Mouse (Mus musculus): Measurements from ENCODE around the gene Tns1. TPM values are rescaled to one million over a fixed set of nuclear protein-coding genes. Genes with fewer than 3 reads are reported as not detected.
"Not testable (repeated sequence)": the region's sequence is repeated elsewhere in the genome, so short reads cannot be mapped to it uniquely, and the experiment has no call there.

Tns1 gene
- polyA plus RNA-seq (2015; fragmentation: Nextera tagmentation; extraction: Ambion mirVana) = 137 and 147 TPM in 2 replicates

DNA sequence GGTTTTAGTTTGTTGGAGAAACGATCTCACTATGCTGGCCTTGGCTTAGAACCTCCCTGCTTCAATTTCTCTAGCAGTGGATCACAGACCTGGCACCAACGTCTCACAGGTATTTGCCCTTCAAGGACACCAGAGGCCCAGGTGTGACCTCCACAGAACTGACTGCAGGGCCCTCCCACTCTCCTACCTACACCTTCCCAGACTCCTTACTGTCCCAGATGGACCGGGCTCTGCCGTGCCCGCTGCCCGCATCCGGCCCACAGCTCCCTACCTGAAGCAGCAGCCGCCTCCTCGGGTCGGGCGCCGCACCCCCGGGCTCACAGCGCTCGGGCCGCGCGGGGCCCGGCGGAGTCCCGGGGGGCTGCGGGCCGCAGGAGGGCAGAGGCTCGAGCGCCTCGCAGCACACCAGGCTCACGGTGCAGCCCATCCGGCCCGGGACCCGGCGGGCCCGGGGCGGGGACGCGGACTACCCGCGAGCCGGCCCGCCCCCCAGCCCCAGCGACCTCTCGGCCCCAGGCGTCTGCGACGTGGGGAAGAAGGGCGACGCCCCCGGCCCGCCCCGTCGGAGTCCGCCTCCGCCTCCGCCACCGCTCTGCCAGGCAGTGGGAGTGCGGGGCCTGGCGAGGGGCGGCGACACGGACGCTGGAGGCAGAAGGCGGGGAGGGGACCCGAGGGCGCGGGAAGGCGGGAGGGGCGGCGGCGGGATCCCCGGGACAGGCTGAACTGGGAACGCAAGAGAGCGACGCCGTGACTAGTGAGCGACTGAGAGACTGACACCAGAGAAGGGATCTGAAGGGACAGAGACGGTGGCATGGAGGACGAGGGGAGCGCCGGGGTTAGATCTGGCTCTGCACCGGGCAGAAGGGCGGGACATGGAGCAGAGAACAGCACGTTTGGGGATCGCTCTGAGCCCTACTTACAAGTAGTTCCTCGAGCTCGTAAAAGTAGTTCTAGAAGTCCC lies at the start of gene Tns1:
TSS of gene Tns1 (minus strand) at position 429 of the 961 bp plus-strand sequence.
- Histone ChIP-seq H3K9ac (ENCODE audit: low read length) (peak within 1 kb of the TSS; percentile 77), H3K9me3 (ENCODE audit: control insufficient read depth, low read length) (no peaks in the 10 kb centered on the region), H3K36me3 (ENCODE audit: control insufficient read depth, insufficient read depth, low read length) (no peaks in the 10 kb centered on the region), H3K4me2 (ENCODE audit: low read depth, low read length) (peak within 1 kb of the TSS; percentile 84), H3K4me1 (replicated peaks; ENCODE audit: control insufficient read depth, insufficient read depth, low read length) (peaks cover 27% of the 10 kb centered on the region), H3K27ac (ENCODE audit: low read length) (peak within 1 kb of the TSS; percentile 21), H3K27me3 (ENCODE audit: control insufficient read depth, insufficient read depth, low read depth, low read length) (peaks cover 3% of the 10 kb centered on the region; the same call in 1 of the 2 replicates), H3K4me3 (ENCODE audit: low read length) (peak within 1 kb of the TSS; percentile 61)
- ATAC-seq (ENCODE audit: low read depth) = peak; percentile 86
- under 1% methylated on average over 68 of the region's 84 CpGs for WGBS

DNA sequence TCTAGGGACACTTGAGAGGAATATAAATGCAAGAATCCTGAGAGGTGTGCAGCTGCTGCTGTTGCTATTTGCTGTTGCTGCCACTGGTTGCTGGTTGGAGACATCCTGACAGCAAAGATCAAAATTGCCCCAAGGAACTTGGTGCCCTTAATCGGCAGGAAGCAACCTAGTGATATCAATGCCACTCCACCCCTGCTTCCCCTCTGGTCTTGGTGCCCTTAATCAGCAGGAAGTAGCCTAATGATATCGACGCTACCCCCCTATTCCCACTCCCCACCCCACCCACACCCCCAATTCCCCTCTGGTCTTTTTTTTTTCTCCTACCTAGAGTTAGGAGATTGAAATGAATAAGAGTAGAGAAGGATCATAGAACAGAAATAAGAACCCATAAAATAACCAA lies 48.5 kb upstream of the Tns1 start:
- H3K27me3 ChIP-seq (ENCODE audit: control insufficient read depth, insufficient read depth, low read depth, low read length) = no peaks in the 10 kb centered on the region
- no peak overlapping the region for H3K4me3 ChIP-seq (ENCODE audit: low read length)
- H3K36me3 ChIP-seq (ENCODE audit: control insufficient read depth, insufficient read depth, low read length) = no peaks in the 10 kb centered on the region
- WGBS = 73% methylated on average over 3 of the region's 3 CpGs
- no peak for ATAC-seq (ENCODE audit: low read depth)
- no peaks in the 10 kb centered on the region for H3K9me3 ChIP-seq (ENCODE audit: control insufficient read depth, low read length)
- H3K4me2 ChIP-seq (ENCODE audit: low read depth, low read length) = no peak overlapping the region
- peaks cover 4% of the 10 kb centered on the region for H3K4me1 ChIP-seq (replicated peaks; ENCODE audit: control insufficient read depth, insufficient read depth, low read length)
- no peak overlapping the region for H3K27ac ChIP-seq (ENCODE audit: low read length)
- no peak overlapping the region for H3K9ac ChIP-seq (ENCODE audit: low read length)

DNA sequence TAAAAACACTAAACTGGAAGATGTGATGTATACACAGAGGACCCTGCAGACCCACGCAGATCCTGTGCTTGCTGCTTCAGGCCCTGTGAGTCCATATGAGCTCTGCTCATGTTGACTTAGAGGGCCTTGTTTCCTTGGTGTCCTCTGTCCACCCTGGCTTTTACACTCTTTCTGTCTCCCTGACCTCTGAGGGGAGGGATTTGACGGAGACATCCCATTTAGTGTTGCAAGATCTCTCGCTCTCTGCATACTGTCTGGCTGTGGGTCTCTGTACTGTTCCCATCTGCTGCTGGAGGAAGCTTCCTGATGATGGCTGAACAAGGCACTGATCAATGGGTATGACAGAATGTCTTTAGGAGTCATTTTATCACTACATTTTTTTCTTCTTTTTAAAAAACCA lies 45.5 kb upstream of the Tns1 start:
- no peak overlapping the region for H3K9ac ChIP-seq (ENCODE audit: low read length)
- no peaks in the 10 kb centered on the region for H3K9me3 ChIP-seq (ENCODE audit: control insufficient read depth, low read length)
- H3K27me3 ChIP-seq (ENCODE audit: control insufficient read depth, insufficient read depth, low read depth, low read length) = no peaks in the 10 kb centered on the region
- H3K4me2 ChIP-seq (ENCODE audit: low read depth, low read length) = no peak overlapping the region
- H3K4me1 ChIP-seq (replicated peaks; ENCODE audit: control insufficient read depth, insufficient read depth, low read length) = 0 out of 2 replicates have a peak, but pooled peaks cover 2% of the 10 kb centered on the region
- H3K36me3 ChIP-seq (ENCODE audit: control insufficient read depth, insufficient read depth, low read length) = no peaks in the 10 kb centered on the region
- WGBS = 84% methylated on average over 3 of the region's 3 CpGs
- no peak overlapping the region for H3K27ac ChIP-seq (ENCODE audit: low read length)
- no peak overlapping the region for H3K4me3 ChIP-seq (ENCODE audit: low read length)
- no peak for ATAC-seq (ENCODE audit: low read depth)

DNA sequence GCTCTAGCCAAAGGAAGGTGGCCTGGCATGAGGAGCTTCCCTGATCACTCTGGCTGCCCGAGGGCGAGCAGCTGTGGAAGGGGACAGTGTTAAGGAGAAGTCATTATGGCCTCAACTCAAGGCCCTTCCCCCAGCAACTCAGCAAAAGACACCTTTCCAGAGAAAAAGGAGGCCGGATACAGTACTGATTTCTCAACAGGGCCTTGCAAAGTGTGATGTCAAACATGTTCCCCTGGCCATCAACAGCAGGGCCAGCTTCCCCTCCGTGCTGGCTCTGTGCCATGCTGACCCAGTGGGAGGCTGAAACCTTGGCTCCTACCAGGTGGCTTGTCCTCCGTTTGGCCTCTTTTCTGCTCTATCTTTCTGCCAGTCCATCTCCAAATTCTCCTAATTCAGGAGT lies 42.9 kb upstream of the Tns1 start:
- Histone ChIP-seq H3K9ac (ENCODE audit: low read length) (no peak overlapping the region), H3K27me3 (ENCODE audit: control insufficient read depth, insufficient read depth, low read depth, low read length) (no peaks in the 10 kb centered on the region), H3K4me2 (ENCODE audit: low read depth, low read length) (no peak overlapping the region), H3K9me3 (ENCODE audit: control insufficient read depth, low read length) (no peaks in the 10 kb centered on the region), H3K4me1 (replicated peaks; ENCODE audit: control insufficient read depth, insufficient read depth, low read length) (0 out of 2 replicates have a peak, but pooled peaks cover 2% of the 10 kb centered on the region), H3K4me3 (ENCODE audit: low read length) (no peak overlapping the region), H3K36me3 (ENCODE audit: control insufficient read depth, insufficient read depth, low read length) (no peaks in the 10 kb centered on the region), H3K27ac (ENCODE audit: low read length) (no peak overlapping the region)
- ATAC-seq (ENCODE audit: low read depth) = no peak
- WGBS = 59% methylated on average over 5 of the region's 5 CpGs

DNA sequence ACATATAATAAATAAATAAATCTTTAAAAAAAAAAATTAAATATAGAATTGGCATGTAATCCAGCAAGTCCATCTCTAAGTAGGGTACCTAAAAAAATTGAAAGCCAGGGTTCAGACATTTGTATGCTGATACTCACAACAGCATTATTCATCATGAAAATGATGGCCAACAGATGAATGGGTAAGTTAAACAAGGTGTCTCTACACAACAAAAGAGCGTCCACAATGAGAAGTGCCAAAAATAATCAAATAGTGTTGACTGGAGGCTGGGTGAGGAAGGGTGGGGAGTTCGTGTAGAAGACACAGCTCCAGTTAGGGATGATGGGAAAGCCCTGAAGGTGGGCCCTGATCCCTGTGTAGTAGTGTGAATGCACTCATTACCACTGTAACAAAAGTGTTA lies 35.8 kb upstream of the Tns1 start:
- peaks cover 6% of the 10 kb centered on the region; the same call in 1 of the 2 replicates for H3K4me1 ChIP-seq (replicated peaks; ENCODE audit: control insufficient read depth, insufficient read depth, low read length)
- no peak for ATAC-seq (ENCODE audit: low read depth)
- H3K27me3 ChIP-seq (ENCODE audit: control insufficient read depth, insufficient read depth, low read depth, low read length) = no peaks in the 10 kb centered on the region
- H3K4me3 ChIP-seq (ENCODE audit: low read length) = no peak overlapping the region
- H3K27ac ChIP-seq (ENCODE audit: low read length) = no peak overlapping the region
- no peak overlapping the region for H3K4me2 ChIP-seq (ENCODE audit: low read depth, low read length)
- 63% methylated on average over 2 of the region's 2 CpGs for WGBS
- H3K9ac ChIP-seq (ENCODE audit: low read length) = no peak overlapping the region
- no peaks in the 10 kb centered on the region for H3K9me3 ChIP-seq (ENCODE audit: control insufficient read depth, low read length)
- no peaks in the 10 kb centered on the region for H3K36me3 ChIP-seq (ENCODE audit: control insufficient read depth, insufficient read depth, low read length)

DNA sequence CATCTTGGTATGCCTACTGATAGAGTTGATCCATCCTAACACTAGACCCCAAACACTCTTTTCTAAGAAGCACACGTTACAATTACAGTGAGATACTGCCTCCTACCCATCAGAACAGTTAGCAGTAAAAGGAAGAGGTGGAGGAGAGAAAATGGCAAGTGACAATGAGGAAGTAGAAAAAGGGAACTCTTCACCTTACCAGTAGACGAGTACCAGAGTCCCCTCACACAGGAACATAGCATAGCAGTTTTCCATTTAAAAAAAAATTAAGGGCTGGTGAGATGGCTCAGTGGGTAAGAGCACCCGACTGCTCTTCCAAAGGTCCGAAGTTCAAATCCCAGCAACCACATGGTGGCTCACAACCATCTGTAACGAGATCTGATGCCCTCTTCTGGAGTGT lies 35.4 kb upstream of the Tns1 start:
- not testable (repeated sequence) for H3K4me1 ChIP-seq (replicated peaks; ENCODE audit: control insufficient read depth, insufficient read depth, low read length); H3K9me3 ChIP-seq (ENCODE audit: control insufficient read depth, low read length); H3K27me3 ChIP-seq (ENCODE audit: control insufficient read depth, insufficient read depth, low read depth, low read length); H3K36me3 ChIP-seq (ENCODE audit: control insufficient read depth, insufficient read depth, low read length); H3K4me2 ChIP-seq (ENCODE audit: low read depth, low read length); H3K9ac ChIP-seq (ENCODE audit: low read length); H3K4me3 ChIP-seq (ENCODE audit: low read length); ATAC-seq (ENCODE audit: low read depth); H3K27ac ChIP-seq (ENCODE audit: low read length)
- WGBS = 78% methylated on average over 4 of the region's 5 CpGs

DNA sequence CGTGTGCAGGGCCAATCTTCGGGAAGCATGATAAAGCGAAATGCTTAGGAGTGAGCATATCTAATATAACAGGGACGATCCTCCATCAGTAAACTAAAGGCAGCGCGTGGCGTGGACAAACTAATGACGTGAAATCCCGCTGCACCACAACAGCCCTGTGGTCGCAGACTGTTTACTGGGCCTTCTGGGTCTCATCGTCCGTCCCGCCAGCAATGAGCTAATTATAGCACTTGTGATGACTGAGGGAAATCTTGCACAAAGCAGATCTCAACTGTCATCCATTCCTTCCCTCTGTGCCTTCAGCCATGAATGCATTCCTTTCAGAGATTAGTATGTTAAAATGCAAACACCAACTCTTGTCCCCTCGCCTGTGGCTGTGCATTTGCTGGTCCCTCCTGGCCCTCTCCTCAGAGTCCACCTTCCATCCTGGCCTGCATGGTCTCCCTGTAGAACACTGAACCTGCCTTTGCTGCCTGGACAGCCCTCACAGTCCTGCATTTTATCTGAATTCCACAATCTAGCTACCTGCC lies 32.2 kb upstream of the Tns1 start:
- no peaks in the 10 kb centered on the region for H3K36me3 ChIP-seq (ENCODE audit: control insufficient read depth, insufficient read depth, low read length)
- H3K27me3 ChIP-seq (ENCODE audit: control insufficient read depth, insufficient read depth, low read depth, low read length) = no peaks in the 10 kb centered on the region
- no peak overlapping the region for H3K4me3 ChIP-seq (ENCODE audit: low read length)
- H3K4me1 ChIP-seq (replicated peaks; ENCODE audit: control insufficient read depth, insufficient read depth, low read length) = peaks cover 6% of the 10 kb centered on the region; the same call in 1 of the 2 replicates
- ATAC-seq (ENCODE audit: low read depth) = peak; percentile 71; the same call in 1 of the 2 replicates
- no peaks in the 10 kb centered on the region for H3K9me3 ChIP-seq (ENCODE audit: control insufficient read depth, low read length)
- H3K4me2 ChIP-seq (ENCODE audit: low read depth, low read length) = no peak overlapping the region
- H3K9ac ChIP-seq (ENCODE audit: low read length) = no peak overlapping the region
- WGBS = 53% methylated on average over 14 of the region's 14 CpGs
- H3K27ac ChIP-seq (ENCODE audit: low read length) = peak overlapping the region; percentile 36

DNA sequence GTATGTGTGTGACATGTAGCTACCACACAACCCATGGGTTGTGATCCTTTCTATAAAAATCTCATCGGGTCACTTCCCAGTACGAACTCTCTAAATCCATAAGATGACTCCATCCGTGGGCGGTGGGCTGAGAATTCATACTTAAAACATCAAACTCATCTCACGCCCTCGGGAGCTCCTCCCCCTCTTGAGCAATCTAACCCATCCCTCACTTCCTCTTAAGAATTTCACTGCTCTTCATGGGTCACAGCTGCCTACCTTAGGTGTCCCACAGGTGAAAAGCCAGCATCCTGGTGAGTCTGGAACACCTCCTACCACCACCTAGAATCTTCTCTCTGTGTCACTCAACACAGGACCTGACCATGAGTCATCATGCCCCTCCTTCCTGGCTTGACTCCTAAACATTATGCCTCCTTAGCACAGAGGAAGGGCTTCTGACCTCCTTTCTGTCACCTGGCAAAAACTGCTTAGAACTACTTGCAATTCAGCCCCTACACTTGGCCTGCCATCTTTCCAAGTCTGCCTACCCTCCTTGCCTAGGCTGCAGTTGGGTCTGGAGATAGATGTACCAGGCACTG lies 31.3 kb upstream of the Tns1 start:
- Histone ChIP-seq H3K36me3 (ENCODE audit: control insufficient read depth, insufficient read depth, low read length) (no peaks in the 10 kb centered on the region), H3K27me3 (ENCODE audit: control insufficient read depth, insufficient read depth, low read depth, low read length) (no peaks in the 10 kb centered on the region)

More for the DNA sequence above, 31.3 kb upstream of the Tns1 start:
- Histone ChIP-seq H3K4me3 (ENCODE audit: low read length) (no peak overlapping the region), H3K9me3 (ENCODE audit: control insufficient read depth, low read length) (no peaks in the 10 kb centered on the region), H3K27ac (ENCODE audit: low read length) (no peak overlapping the region), H3K4me1 (replicated peaks; ENCODE audit: control insufficient read depth, insufficient read depth, low read length) (peaks cover 6% of the 10 kb centered on the region; the same call in 1 of the 2 replicates), H3K9ac (ENCODE audit: low read length) (no peak overlapping the region), H3K4me2 (ENCODE audit: low read depth, low read length) (no peak overlapping the region)
- no peak for ATAC-seq (ENCODE audit: low read depth)
- 75% methylated on average over 6 of the region's 6 CpGs for WGBS
